8 mouse cellular contexts compared by ENCODE assay signal in genomic region chr10:11148884-11149741, GRCm38 (mm10). TPM values are rescaled to one million over a fixed set of nuclear protein-coding genes. Genes with fewer than 3 reads are reported as not detected.
A peak's percentile ranks its signal among the peaks of the same experiment; 100 is the strongest.
DNase-seq lines count a peak whose midpoint lies in the region; ATAC-seq and TF ChIP-seq lines count a peak whose summit lies in the region.

TSS of gene Shprh (plus strand) at chr10:11149427.

- WGBS in embryonic facial prominence, embryonic 14.5 days, result 2% methylated on average over 43 of the region's 60 CpGs
- WGBS in heart, adult 2 months, result 1% methylated on average over 60 of the region's 60 CpGs
- 1% methylated on average over 60 of the region's 60 CpGs for WGBS in limb, embryonic 13.5 days
- WGBS in midbrain, embryonic 16.5 days, result 1% methylated on average over 60 of the region's 60 CpGs

- peak within 1 kb of the TSS; percentile 77 for H3K27ac ChIP-seq in embryonic facial prominence, embryonic 14.5 days (replicated peaks; ENCODE audit: low read depth, low read length)
- H3K27ac ChIP-seq in heart, adult 2 months, result peak within 1 kb of the TSS; percentile 83
- peak within 1 kb of the TSS; percentile 74 for H3K27ac ChIP-seq in limb, embryonic 13.5 days
- peak within 1 kb of the TSS; percentile 79 for H3K27ac ChIP-seq in midbrain, embryonic 16.5 days (ENCODE audit: low read length)

- ATAC-seq in embryonic facial prominence, embryonic 14.5 days (ENCODE audit: low read depth), result peak; percentile 99
- peak; percentile 99 for ATAC-seq in limb, embryonic 13.5 days (ENCODE audit: low FRiP score, low read depth)
- peak; percentile 100 for ATAC-seq in midbrain, embryonic 16.5 days

- peak; percentile 61 for TF ChIP-seq CTCF in heart, adult 2 months (IDR thresholded peaks at IDR 0.05)

- peaks cover 22% of the 10 kb centered on the region for H3K36me3 ChIP-seq in embryonic facial prominence, embryonic 14.5 days (ENCODE audit: control insufficient read depth, insufficient read depth, low read length)
- peaks cover 17% of the 10 kb centered on the region for H3K36me3 ChIP-seq in heart, adult 2 months (ENCODE audit: control insufficient read depth, insufficient read depth, low read length)
- H3K36me3 ChIP-seq in limb, embryonic 13.5 days, result peaks cover 17% of the 10 kb centered on the region
- H3K36me3 ChIP-seq in midbrain, embryonic 16.5 days (ENCODE audit: control insufficient read depth, insufficient read depth, low read length), result 0 out of 2 replicates have a peak, but pooled peaks cover 4% of the 10 kb centered on the region

- peak within 1 kb of the TSS; percentile 92 for H3K4me3 ChIP-seq in embryonic facial prominence, embryonic 14.5 days (ENCODE audit: low read depth, low read length)
- peak within 1 kb of the TSS; percentile 73 for H3K4me3 ChIP-seq in heart, adult 2 months
- peak within 1 kb of the TSS; percentile 92 for H3K4me3 ChIP-seq in limb, embryonic 13.5 days
- peak within 1 kb of the TSS; percentile 68 for H3K4me3 ChIP-seq in midbrain, embryonic 16.5 days (ENCODE audit: low read depth, low read length)

- TF ChIP-seq EP300 in heart, adult 2 months (IDR thresholded peaks at IDR 0.05; ENCODE audit: insufficient read depth, low read depth, low read length), result 0 out of 2 replicates have a peak, but pooled peaks have one; percentile 42

- TF ChIP-seq POLR2A in heart, adult 2 months (IDR thresholded peaks at IDR 0.05; ENCODE audit: insufficient read depth, low read depth, low read length), result peak; percentile 71

- H3K9ac ChIP-seq in embryonic facial prominence, embryonic 14.5 days (ENCODE audit: low read depth, low read length), result peak within 1 kb of the TSS; percentile 90
- H3K9ac ChIP-seq in heart, adult 2 months (ENCODE audit: low read depth, low read length), result peak within 1 kb of the TSS; percentile 94
- peak within 1 kb of the TSS; percentile 91 for H3K9ac ChIP-seq in limb, embryonic 13.5 days
- peak within 1 kb of the TSS; percentile 92 for H3K9ac ChIP-seq in midbrain, embryonic 16.5 days (ENCODE audit: low read depth, low read length)

- no peaks in the 10 kb centered on the region for H3K9me3 ChIP-seq in embryonic facial prominence, embryonic 14.5 days (ENCODE audit: control insufficient read depth, low read length)
- no peaks in the 10 kb centered on the region for H3K9me3 ChIP-seq in limb, embryonic 13.5 days
- H3K9me3 ChIP-seq in midbrain, embryonic 16.5 days (replicated peaks; ENCODE audit: control insufficient read depth, low read length, poor library complexity, severe bottlenecking), result no peaks in the 10 kb centered on the region

- intact Hi-C loops in heart, adult 2 months (cut with DNase I), result loop anchor here (5.0 kb wide), 2 partner anchors 133 to 193 kb away; partner anchors contain the start of genes Epm2a and Fbxo30

- peaks cover 12% of the 10 kb centered on the region; the same call in 1 of the 2 replicates for H3K4me1 ChIP-seq in embryonic facial prominence, embryonic 14.5 days (ENCODE audit: control insufficient read depth, insufficient read depth, low read length)
- H3K4me1 ChIP-seq in heart, adult 2 months (ENCODE audit: control insufficient read depth, insufficient read depth, low read length), result peaks cover 7% of the 10 kb centered on the region; the same call in 1 of the 2 replicates
- H3K4me1 ChIP-seq in limb, embryonic 13.5 days, result peaks cover 25% of the 10 kb centered on the region
- H3K4me1 ChIP-seq in midbrain, embryonic 16.5 days (ENCODE audit: control insufficient read depth, insufficient read depth, low read length), result peaks cover 30% of the 10 kb centered on the region

- peak; percentile 100 for DNase-seq in 3T3-L1 (ENCODE audit: low read depth, low spot score)
- peak; percentile 85 to 92 for DNase-seq in adrenal gland, postnatal 4 days (ENCODE audit: low spot score in 2 of 2)
- DNase-seq in embryonic facial prominence, embryonic 14.5 days (ENCODE audit: low spot score), result peak; percentile 99
- DNase-seq in heart, adult 2 months, result peak; percentile 97 to 99
- peak; percentile 99 for DNase-seq in kidney, adult 8-10 months
- DNase-seq in spleen, postnatal 10 days (ENCODE audit: low spot score in 2 of 2), result peak; percentile 94 to 99

- H3K79me2 ChIP-seq in heart, adult 2 months (replicated peaks; ENCODE audit: control insufficient read depth, insufficient read depth, low read length), result 0 out of 2 replicates have a peak, but pooled peaks cover 4% of the 10 kb centered on the region

- peak within 1 kb of the TSS; percentile 58 for H3K4me2 ChIP-seq in embryonic facial prominence, embryonic 14.5 days (ENCODE audit: low read depth, low read length)
- H3K4me2 ChIP-seq in limb, embryonic 13.5 days (replicated peaks), result peak within 1 kb of the TSS; percentile 81
- peak within 1 kb of the TSS; percentile 81 for H3K4me2 ChIP-seq in midbrain, embryonic 16.5 days (ENCODE audit: low read length)

- no peaks in the 10 kb centered on the region for H3K27me3 ChIP-seq in embryonic facial prominence, embryonic 14.5 days (replicated peaks; ENCODE audit: control insufficient read depth, insufficient read depth, low read length)
- no peaks in the 10 kb centered on the region for H3K27me3 ChIP-seq in heart, adult 2 months (ENCODE audit: control insufficient read depth, insufficient read depth, low read length)
- H3K27me3 ChIP-seq in limb, embryonic 13.5 days, result no peaks in the 10 kb centered on the region
- H3K27me3 ChIP-seq in midbrain, embryonic 16.5 days (ENCODE audit: control insufficient read depth, insufficient read depth, low read depth, low read length), result no peaks in the 10 kb centered on the region

RNA-seq across cellular contexts. Expression of gene Shprh, which starts in this region (rescaled TPM):
- total RNA-seq in adrenal gland, postnatal 4 days (2021), result 10 to 100 TPM; 27.6 to 28.3 TPM
- 16.7 and 16.9 TPM in 2 replicates for polyA plus RNA-seq in embryonic facial prominence, embryonic 14.5 days (2014; fragmentation: Nextera tagmentation; extraction: Ambion mirVana)
- 10 to 100 TPM; 11.1 TPM for total RNA-seq in heart, adult 2 months (2021)
- 1.9 and 4.0 TPM in 2 replicates for polyA plus RNA-seq in heart, adult 2 months (2012; rRNA removed)
- 19.3 and 20.9 TPM in 2 replicates for polyA plus RNA-seq in limb, embryonic 13.5 days (2015; fragmentation: Nextera tagmentation; extraction: Ambion mirVana)
- polyA plus RNA-seq in midbrain, embryonic 16.5 days (2015; fragmentation: Nextera tagmentation; extraction: Ambion mirVana), result 21.2 and 23.2 TPM in 2 replicates

Comparison
In these comparisons a context has a peak if more than half of its experiments do, and no peak if none do; other contexts are left out.
1. Peak in every context shown above with its lines: DNase-seq, ATAC-seq, H3K4me3 ChIP-seq and H3K27ac ChIP-seq.